In genomic region chr2:74285624-74286023, GRCm38 (mm10) we compare ENCODE assay signal across 31 mouse cellular contexts.
"Had no signal": no experiment of that assay in that cellular context is flagged by ENCODE, and none has a peak within 500 bp of the region (broad histone marks: within the 10 kb centered on the region; RNA-seq: fewer than 3 reads in every experiment).

No protein-coding gene starts in this region.

- H3K4me2 ChIP-seq: heart, embryonic 11.5 days; heart, embryonic 12.5 days; heart, embryonic 13.5 days; heart, embryonic 15.5 days; hindbrain, embryonic 12.5 days; hindbrain, embryonic 13.5 days; hindbrain, embryonic 14.5 days; hindbrain, embryonic 15.5 days; intestine, embryonic 15.5 days; kidney, embryonic 15.5 days had no signal

- H3K27me3 ChIP-seq: heart, embryonic 12.5 days; heart, embryonic 13.5 days; heart, embryonic 15.5 days; hindbrain, embryonic 12.5 days; hindbrain, embryonic 13.5 days; hindbrain, embryonic 15.5 days; intestine, embryonic 15.5 days; kidney, embryonic 15.5 days had no signal

- H3K4me1 ChIP-seq: heart, embryonic 10.5 days; heart, embryonic 12.5 days; heart, embryonic 13.5 days; heart, embryonic 15.5 days; hindbrain, embryonic 10.5 days; hindbrain, embryonic 12.5 days; hindbrain, embryonic 13.5 days; hindbrain, embryonic 15.5 days; intestine, embryonic 15.5 days; kidney, embryonic 15.5 days had no signal

- H3K9ac ChIP-seq: heart, embryonic 12.5 days; heart, embryonic 13.5 days; heart, embryonic 15.5 days; hindbrain, embryonic 12.5 days; hindbrain, embryonic 13.5 days; hindbrain, embryonic 14.5 days; hindbrain, embryonic 15.5 days; intestine, embryonic 15.5 days; kidney, embryonic 15.5 days had no signal

- H3K9me3 ChIP-seq: heart, embryonic 13.5 days; heart, embryonic 15.5 days; hindbrain, embryonic 10.5 days; hindbrain, embryonic 12.5 days; hindbrain, embryonic 13.5 days; hindbrain, embryonic 15.5 days; intestine, embryonic 15.5 days; kidney, embryonic 15.5 days had no signal

- DNase-seq: heart, postnatal 10 days; heart, postnatal 14 days; heart, postnatal 36 days; heart, postnatal 4 days; kidney, adult 11 months; kidney, adult 18-20 months; kidney, adult 2 months; kidney, adult 8-10 months; kidney, adult 9 months; kidney, postnatal 10 days; kidney, postnatal 14 days; kidney, postnatal 25 days; kidney, postnatal 36 days; kidney, postnatal 4 days; layer of hippocampus, adult 9-11 months; layer of hippocampus, postnatal 36 days had no signal

- H3K4me3 ChIP-seq: heart, embryonic 10.5 days; heart, embryonic 12.5 days; heart, embryonic 13.5 days; heart, embryonic 15.5 days; hindbrain, embryonic 10.5 days; hindbrain, embryonic 12.5 days; hindbrain, embryonic 13.5 days; hindbrain, embryonic 15.5 days; intestine, embryonic 15.5 days; kidney, embryonic 15.5 days; layer of hippocampus, adult 2 months had no signal

- H3K36me3 ChIP-seq: heart, embryonic 10.5 days; heart, embryonic 12.5 days; heart, embryonic 13.5 days; heart, embryonic 15.5 days; hindbrain, embryonic 10.5 days; hindbrain, embryonic 12.5 days; hindbrain, embryonic 13.5 days; hindbrain, embryonic 15.5 days; intestine, embryonic 15.5 days; kidney, embryonic 15.5 days had no signal

- H3K27ac ChIP-seq: heart, embryonic 10.5 days; heart, embryonic 13.5 days; heart, embryonic 15.5 days; hindbrain, embryonic 10.5 days; hindbrain, embryonic 12.5 days; hindbrain, embryonic 13.5 days; hindbrain, embryonic 14.5 days; hindbrain, embryonic 15.5 days; hindbrain, postnatal 0 days; intestine, embryonic 15.5 days; kidney, embryonic 15.5 days; kidney, postnatal 0 days; layer of hippocampus, adult 2 months had no signal
